Mouse (Mus musculus) CD4-positive helper T cell, adult 2 months (primary cell): ENCODE measurements at regions not wholly inside any gene's neighbourhood (a gene's known extent, or its start where the extent isn't known, plus 50 kb on each side); places are given as distances from the start of the nearest gene placed in this dataset.
A peak's percentile ranks its signal among the peaks of the same experiment; 100 is the strongest.

ENCODE experiments used
- DNase-seq: peaks from one replicate; pipeline ENCODE4 v3.0.0-alpha.2; 2012; ENCODE audit warnings: low read depth, missing footprints, low spot score

- no peak for DNase-seq
Observed at GRCm38 (mm10) chr17:83967007-83967406, 119.2 kb upstream of the Haao start.

DNA sequence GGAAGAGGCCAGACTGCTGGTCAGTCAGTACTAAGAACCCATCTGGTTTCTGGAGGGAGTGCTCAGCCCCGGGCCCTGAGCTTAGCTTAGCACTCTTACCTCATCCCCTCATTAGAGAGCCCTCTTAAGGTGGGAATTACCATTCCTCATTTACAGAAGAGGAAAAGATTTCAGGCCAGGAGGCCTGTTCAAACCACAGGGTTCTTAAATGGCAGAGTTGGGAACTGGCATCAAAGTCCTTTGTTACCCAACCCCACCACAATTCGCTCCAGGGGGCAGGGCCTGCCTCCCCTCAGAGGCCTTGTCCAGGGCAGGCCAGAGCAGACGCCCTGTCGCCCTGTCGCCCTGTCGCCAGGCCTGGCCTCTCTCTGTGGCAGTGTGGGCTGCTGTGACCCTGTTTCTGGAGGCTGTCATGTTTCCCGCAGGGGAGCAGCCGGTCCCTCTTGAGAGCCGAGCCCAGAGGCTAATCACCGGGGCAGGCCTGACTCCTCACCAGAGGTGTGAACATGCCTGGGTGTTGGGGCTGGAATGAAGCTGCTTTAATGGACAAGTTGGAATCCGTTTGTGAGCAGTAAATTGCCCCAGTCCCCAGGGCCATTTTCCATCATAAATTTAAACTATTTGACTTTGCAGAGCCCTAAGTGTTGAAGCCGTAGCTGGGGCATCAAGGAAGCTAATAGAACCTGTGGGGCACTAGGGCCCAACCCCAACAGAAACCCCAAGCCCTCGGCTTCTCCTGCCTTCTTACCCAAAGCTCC is 116.9 kb upstream of the Haao start:
- DNase-seq: no peak

DNA sequence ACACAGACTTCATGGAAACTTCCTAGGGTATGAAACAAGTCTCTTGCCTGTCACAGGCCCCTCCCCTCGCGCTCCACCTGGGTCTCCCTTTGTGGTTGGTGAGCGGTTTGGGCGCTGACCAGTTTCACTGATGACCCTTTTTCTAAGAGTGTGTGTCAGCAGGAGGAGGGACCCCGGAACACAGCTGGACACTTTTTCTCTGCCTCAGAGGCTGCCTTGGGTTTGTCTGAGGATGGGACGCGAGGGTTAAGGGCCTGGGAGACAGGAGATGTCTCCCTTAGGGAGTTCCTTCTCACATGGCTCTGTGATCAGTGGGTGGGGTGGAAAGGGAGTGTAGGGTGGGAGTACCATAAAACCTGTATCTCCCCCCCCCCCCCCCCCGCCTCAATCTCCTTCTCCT is 115.8 kb upstream of the Haao start:
- DNase-seq: no peak

DNA sequence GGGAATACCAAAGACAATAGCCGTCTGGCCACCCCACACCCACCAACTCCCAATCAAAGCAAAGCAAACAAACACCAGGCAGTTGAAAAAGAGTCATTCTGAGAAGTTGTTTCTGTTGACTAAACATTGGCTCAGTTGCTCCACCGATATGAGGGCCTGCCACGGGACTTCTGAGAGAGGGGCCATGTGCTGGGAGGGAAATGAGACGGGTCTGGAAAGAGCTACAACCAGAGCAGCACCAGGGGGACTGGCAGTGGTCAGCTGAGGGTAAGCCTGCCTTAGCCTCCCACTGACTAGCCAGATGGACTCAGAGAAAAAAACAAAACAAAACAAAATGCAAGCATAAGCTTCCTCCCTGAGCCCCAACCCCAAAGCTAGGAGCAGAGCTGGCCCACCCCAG is 115.1 kb upstream of the Haao start:
- DNase-seq: no peak

DNA sequence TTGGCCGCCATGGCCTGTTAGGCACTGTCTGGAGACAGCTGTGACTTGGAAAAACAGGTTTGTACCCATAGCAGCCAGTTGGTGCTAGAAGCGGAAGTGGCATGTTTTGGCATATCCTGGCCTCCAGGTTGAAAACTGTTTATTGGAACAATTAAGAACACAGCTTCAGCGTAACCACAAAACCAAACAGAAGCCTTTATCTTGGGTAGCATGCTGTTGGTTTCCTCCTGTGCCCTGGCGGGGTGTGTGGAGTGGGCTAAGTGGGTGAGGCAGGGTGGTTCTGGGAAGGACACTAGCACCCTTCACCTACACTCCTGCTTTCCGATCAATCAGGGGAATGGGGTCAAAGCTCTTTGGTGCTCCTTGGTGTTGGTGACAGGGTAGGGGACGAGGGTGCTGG is 114.4 kb upstream of the Haao start:
- peak; percentile 53 for DNase-seq

DNA sequence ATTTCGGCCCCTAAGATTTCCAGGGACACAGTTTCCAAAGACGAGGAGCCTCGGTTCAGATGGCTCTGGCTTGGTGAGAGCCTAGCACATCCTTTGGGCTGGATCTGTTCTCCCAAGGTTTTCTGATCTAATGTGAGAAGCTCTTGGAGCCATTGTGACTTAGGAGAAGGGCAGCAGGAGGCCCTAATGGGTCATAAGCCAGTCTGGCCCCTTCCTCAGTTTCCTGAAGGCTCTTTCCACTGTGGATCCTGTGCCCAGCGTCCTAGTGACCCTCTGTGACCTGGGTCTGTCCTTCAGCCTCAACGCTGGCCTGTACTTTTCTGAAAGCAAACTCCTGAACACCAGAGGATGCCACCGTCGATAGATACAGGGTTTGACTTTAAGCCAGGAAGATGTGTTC is 113.1 kb upstream of the Haao start:
- no peak for DNase-seq

GRCm38 (mm10) chr17:83960158-83960557 is 112.4 kb upstream of the Haao start:
- no peak for DNase-seq

DNA sequence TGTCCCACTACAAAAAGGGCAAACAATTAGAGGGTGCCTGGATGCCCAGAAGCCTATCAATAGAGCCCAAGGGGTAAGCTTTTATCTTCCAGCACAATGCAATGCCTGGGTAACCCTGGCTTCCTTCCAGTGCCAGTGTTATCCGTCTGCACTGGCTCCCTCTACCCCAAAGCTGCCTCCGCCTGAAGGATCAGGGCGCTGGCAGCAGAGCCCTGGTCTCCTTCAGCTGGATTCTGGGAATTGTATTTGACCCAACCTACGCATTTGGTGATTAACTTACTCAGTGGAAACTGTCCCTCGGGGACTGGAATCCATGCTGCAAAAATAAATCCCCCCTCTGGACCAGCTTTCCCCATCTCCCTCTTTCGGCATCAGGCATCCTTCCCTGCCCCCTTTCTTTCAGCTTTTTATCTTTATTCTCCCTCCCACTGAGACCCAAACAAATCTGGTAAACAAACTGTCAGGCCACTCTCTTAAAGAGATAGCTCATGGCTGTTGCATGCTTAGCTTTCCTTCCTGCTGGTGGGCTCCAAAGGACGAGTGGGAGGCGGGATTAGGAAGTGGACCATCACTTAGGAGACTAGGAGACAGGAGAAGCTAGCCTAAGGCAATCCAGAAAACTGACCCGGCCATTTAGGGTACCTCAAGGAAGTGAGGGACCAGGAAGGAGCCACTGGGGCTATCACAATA is 111.5 kb upstream of the Haao start:
- no peak for DNase-seq

GRCm38 (mm10) chr17:83958706-83959105 is 110.9 kb upstream of the Haao start:
- no peak for DNase-seq

DNA sequence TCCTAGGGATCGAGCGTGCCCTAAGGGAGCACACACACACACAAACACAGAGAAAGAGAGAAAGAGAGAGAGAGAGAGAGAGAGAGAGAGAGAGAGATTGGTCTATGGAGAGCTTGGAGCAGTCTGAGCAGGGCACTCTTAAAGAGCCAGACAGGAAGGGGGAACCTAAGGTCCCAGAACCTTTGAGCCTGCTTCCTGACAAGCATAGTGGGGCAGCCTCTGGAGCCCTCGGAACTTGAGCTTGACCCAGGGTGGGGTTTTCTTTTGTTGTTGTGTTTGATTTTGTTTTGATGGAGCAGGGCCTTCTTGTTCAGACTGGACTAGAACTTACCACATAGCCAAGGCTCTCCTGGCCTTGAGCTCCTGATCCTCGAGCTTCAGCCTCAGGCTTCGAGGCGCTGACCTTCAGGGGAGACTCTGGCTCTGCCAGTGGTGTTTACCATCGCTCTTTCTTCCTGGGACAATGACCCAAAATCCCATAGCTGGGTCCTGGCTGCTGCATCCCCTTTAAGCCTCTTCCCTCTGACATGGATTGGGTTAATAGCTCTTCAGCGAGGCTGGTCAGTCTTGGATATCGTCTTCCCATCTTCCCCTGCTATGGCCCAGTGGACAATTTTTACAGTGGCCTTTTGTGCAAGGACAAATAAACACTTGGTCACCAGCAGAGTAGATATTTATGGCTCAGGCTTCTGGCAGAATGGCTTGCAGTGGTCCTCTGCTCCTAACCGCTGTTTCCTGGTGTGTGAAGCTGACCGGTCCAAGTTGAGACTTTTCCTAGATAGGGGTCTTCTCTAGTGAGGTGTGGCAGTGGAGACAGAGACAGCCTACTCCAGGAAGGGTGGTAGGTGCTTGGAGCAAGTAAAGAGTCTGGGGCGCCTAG is 110.1 kb upstream of the Haao start:
- DNase-seq: no peak

DNA sequence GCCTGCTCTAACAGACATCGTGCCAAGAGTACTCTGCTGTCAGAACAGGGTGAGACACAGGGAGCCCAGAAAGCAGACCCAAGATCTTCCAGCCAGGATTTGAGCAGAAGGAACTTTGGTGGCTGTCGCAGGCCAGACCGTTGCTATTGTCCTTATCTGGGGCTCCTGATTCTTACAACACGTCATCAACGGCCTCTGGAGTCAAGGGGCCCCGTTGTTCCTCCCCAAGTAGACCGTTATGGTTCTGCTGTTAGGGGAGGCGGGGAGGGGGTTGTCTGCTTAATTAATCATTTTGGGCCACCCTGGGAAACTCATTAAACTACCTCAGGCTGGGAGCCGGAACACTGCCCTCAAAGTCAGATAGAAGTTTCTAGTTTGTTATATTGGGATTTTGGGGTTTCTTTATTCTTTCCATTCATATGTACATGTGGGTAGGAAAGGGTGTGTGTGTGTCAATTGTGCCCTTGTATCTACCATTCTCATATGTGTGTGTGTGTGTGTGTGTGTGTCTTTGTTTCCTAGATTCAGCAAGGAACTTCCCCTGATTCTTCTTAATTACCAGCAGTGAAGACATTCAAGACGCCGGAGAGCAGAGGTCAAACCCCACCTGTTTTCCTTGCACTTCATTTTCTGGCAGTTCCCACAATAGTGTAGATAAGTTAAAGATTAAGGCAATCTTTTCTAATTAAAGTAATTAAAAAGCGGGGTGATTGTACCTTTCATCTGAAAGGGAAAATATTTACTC is 109.2 kb upstream of the Haao start:
- no peak for DNase-seq

DNA sequence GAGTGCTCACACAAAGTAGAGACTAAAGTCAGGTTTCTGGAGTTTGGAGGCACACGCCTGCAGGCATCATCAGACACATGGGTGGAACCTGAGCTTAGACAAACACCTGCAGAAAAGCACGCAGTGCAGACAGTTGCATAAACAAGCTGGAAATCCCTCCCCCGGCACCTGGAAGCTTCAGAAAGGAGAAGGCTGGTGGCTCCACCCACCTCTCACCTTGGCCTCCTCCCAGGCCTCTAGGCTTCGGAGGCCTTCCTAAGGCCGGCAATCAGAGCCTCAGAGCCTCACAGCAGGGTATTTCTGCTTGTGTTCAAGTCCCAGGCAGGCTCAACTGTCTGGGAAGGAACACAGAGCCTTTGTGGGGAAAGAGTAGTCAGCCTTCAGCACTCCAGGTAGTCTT is 108.2 kb upstream of the Haao start:
- no peak for DNase-seq

DNA sequence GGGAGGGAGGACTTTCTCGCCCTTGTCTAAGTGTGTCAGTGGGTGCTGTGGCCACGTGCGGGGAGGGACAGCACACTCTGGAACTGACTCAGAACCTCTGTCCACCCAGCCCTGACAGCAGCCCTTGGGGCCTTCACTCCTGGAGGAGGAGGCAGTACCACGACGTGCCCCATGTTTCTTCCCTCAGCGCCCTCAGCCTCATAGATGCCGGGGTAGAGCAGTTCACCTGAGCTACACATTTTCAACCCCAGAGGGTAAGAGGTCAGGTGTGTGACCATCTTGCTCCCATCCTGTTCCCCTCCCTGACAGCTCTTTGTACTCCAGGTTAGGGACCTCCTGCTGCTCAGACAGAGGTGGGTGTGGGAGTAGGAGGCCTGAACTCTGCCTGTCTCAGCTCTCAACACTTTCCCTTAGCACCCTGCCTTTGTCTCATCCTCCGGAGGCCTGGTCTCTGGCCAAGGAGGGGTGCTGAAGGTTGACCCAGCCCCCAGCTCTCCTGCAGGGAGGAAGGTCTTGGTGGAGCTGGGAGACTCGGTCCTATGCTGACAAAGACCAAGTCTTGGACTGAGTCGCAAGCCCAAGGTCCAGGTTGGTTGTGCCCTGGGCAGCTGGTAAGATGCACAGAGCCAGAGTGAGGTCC is 107.4 kb upstream of the Haao start:
- no peak for DNase-seq

- DNase-seq: no peak
Observed at GRCm38 (mm10) chr17:83954291-83955057, 106.7 kb upstream of the Haao start.

DNA sequence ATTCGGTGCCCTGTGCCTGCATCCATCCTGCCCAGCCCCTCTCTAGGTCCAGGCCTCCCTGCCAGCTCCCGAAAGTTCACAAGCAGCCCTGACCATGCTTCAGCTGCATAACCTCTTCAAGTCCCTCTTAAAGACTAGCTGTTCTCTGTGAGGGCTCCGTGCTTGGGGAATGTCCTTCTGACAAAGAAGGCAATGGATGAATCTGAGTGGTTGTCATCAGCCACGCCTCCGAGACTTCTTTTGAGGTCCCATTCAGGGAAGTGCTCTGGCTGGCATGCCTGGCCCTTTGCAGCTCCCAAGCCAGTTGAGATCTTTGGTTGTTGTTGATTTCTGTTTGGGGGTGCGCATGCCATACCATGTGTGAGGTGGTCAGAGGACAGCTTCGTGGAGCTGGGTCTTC is 105.9 kb upstream of the Haao start:
- no peak for DNase-seq

DNA sequence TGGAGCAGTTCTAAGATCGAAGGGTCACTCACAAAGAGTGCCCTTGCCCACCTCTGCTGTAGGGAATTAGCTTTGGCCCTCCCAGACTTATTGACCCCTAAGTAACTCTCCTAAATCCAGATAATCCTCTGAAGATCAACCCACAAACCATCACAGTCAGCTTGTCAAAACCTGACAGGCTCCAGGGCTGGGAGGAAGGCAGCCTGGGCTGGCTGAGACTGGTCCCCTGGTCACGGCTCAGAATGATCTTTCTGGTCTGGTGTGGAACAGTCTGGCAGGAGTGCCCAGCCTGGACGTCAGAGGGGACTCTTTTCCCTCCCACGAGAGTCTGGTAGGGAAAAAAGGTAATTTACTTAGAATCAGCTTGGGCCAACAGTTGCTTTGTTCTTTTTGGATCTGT is 99.0 kb upstream of the Haao start:
- no peak for DNase-seq

DNA sequence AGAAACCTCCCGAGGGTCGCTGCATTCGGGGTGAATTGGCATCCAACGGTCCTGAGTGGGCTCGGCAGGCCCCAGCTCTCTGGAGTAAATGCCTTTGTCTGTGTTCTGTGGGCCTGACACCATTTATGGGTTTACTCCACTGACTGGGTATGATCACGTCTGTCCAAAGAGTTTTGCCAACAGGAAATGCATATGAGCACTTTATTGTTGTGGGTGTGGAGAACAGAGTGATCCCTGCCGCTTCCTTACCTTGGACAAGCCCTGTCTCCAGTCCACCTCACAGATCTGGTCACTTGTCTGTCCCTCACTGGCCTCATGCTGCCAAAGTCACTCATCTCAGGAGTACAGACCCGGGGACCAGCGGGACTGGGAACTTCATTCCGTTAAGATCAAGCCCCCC is 91.6 kb upstream of the Haao start:
- no peak for DNase-seq

GRCm38 (mm10) chr17:83938671-83939244 is 91.0 kb upstream of the Haao start:
- DNase-seq: no peak

- DNase-seq: no peak
Observed at GRCm38 (mm10) chr17:83937576-83937975, 89.8 kb upstream of the Haao start.

DNA sequence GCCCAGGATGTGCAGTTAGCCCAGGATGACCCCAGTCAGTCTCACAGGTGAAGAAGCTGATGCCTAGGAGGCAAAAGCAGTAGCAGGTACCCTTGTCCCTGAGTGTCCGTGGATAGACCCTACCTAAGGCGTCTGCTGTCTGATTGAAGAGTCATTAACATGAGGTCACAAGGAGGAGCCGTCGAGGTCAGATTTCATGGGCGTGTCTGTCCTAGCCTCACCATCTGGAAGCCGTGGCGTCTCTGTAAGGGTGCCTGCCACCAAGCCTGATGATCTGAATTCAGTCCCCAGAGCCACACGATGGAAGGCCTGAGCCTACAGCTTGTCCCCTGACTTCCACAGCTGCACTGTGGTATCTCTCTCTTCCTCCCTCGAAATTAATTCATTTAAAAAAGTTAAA is 88.9 kb upstream of the Haao start:
- DNase-seq: no peak
